Mouse (Mus musculus): ENCODE data around the gene Eya4.

DNA sequence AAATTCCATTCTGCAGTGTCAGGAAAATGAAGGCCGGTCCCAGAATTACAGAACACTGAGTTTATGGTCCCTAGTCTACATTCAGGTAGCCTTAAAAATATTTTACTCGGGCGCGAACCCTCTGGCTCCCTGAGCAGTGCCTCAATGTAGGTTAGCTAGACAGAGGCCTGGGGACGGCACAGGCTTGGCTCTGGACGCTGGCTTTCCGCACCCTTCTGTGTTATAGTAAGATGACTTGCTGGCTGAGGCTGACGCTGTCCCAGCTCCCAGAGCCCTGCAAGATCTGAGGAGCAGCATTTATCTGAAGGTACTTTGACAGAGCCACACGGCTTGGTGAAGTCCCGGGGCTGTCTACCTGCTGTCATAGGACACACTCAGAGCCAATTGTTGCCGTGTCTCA, 113.7 kb downstream of the Eya4 start:
- TF ChIP-seq CTCF (IDR thresholded peaks at IDR 0.05; ENCODE audit: low read depth, low read length) = no peak
- TF ChIP-seq POLR2A (IDR thresholded peaks at IDR 0.05; ENCODE audit: extremely low read depth, insufficient read depth, low read length) = no peak

All from liver, adult 2 months (tissue).